Mouse (Mus musculus) frontal cortex, adult 2 months (tissue): ENCODE measurements around the gene Ccnb1ip1. TPM values are rescaled to one million over a fixed set of nuclear protein-coding genes. Genes with fewer than 3 reads are reported as not detected.
A peak's percentile ranks its signal among the peaks of the same experiment; 100 is the strongest.
"Not testable (repeated sequence)": the region's sequence is repeated elsewhere in the genome, so short reads cannot be mapped to it uniquely, and the experiment has no call there.

Experiments
- DNase-seq, 2 experiments: peaks; one replicate each; pipeline ENCODE4 v3.0.0; 2022; ENCODE audit warnings: low spot score in 1 of 2; ENCODE audit errors: extremely low spot score in 1 of 2
- polyA plus RNA-seq: library from polyadenylated mRNA; depleted of rRNA; stranded (reverse); fragments of >200 nt; gene quantifications from 2 replicates; pipeline ENCODE4 v1.2.3, GENCODE M21; 2012; rRNA removed

The Ccnb1ip1 gene
- polyA plus RNA-seq: 0.06 and 0.08 TPM in 2 replicates

DNA sequence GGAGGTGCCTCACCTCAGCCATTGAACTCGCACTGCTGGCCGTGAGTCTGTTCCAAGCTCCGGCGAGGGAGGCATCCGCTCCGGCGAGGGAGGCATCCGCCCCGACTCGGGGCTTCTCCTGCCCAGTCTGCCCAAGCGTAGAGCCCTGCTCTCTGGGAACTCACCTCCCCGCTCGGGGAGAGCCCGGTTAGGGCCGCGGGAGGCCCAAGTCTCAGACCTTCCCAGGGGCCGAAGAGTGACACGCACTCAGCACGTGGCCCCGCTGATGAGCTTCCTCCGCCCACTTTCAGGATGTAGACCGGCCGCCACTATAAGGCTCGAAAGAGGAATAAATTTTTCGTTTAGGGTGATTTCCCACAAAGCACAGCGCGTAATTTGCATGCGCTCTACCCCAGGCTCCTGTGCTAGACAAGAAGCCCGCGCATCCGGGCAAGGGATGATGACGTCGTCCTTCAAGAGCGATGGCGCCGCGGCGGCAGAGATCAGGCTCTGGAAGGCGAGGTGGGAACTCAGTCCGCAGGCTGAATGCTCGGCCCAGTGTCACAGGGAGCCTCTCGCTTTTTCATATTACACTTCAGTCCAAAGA lies at the start of gene Ccnb1ip1, which contains the start of gene Parp2:
TSS of gene Ccnb1ip1 (minus strand) at position 246 of the 586 bp plus-strand sequence.
TSS of gene Parp2 (plus strand) at position 355 of the 586 bp plus-strand sequence.
- peak; percentile 97 to 100 for DNase-seq

DNA sequence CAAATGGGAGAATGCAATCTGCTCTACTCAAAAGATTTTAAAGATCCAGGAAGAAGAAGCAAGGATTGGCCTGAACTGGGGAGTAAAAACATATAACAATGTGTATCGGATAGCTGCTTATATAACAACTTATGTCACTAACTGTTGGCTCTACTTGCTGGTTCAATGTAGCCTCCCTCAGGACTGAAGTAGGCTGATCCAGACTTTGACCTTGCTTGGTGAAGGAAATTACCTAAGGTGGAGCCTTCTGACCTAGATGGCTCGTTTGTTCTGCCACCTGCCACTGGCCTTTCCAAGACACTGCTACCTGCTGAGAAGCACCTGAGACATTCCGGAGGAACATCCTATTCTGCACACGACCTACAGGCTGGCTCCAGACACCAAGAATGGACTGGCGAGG lies 48.3 kb upstream of the Ccnb1ip1 start:
- DNase-seq: no peak

GRCm38 (mm10) chr14:50837236-50837635 lies 29.7 kb upstream of the Ccnb1ip1 start:
- DNase-seq: no peak

- DNase-seq: no peak
Measured at GRCm38 (mm10) chr14:50834435-50834834, 26.9 kb upstream of the Ccnb1ip1 start.

DNA sequence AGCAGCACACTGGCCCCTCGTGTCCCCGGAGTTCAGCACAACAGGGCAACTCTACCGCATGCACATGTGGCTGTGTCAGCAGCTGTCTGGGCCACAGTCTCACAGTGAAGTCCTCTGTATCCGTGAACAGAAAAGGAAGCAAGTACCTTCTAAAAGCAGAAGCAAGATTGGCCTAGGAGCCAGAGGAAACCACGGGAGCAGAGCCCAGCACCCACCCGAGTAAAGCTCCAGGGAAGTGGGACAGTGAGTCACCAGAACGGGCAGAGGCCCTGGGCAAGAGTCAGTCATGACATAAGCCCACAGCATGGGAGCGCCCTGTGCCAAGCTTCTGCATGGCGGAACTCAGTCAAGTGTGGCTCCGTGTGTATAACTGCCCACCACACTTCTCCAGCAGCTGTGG lies 26.4 kb upstream of the Ccnb1ip1 start:
- no peak for DNase-seq

DNA sequence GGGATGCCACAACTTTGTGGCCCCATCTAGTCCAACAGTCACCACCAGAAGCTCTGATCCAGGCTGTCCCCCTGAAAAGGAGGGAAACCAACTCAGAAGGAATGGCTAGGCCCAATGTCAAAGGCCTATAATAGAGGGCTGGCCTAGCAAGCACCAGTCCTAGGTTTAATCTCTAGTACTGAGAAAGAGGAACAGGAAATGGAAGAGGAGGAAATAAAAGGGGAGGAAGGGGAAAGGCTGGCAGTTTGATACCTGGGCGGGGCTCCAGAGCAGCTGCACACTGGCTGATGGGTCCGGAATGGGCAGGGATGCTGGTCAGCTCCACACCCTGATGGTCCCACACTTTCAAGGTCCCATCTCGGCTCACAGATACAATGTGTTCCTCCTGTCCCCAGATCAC lies 22.3 kb upstream of the Ccnb1ip1 start:
- no peak for DNase-seq

- DNase-seq: peak in 1 of 2 experiments; percentile 30
Measured at GRCm38 (mm10) chr14:50826579-50826978, 19.0 kb upstream of the Ccnb1ip1 start.

- DNase-seq: no peak
Measured at GRCm38 (mm10) chr14:50824219-50824618, 16.7 kb upstream of the Ccnb1ip1 start.

DNA sequence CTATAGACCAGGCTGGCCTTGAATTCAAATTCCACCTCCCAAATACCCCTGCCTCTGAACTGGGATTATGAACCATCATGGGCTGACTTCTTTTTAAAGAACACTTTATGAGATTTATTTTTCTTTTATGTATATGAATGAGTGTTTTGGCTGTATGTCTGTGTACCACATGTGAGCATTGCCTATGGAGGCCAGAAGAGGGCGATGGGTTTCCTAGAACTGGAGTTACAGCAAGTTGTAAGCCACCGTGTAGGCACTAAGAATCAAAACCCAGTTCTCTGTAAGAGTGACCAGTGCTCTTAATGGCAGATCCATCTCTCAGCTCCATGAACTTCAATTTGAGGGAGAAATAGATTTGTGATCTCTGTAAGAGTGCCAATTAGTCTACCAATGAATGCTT lies 15.7 kb upstream of the Ccnb1ip1 start:
- no peak for DNase-seq

- no peak for DNase-seq
Measured at GRCm38 (mm10) chr14:50813060-50813459, 5.5 kb upstream of the Ccnb1ip1 start.

DNA sequence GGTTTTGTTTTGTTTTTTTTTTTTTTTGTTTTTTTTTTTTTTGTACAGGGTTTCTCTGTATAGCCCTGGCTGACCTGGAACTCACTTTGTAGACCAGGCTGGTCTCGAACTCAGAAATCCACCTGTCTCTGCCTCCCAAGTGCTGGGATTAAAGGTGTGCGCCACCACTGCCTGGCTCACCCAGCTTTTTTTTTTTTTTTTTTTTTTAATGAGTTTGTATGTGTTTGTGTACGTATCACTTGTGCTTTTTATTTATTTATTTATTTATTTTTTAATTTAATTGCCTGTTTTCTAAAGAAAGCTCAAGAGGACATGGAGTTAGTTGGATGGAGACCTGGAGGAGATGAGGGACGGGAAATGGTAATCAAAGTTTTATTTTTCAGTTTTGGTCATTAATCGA lies 1.1 kb downstream of the Ccnb1ip1 start:
- DNase-seq: not testable (repeated sequence)

- no peak for DNase-seq
Measured at GRCm38 (mm10) chr14:50804683-50805082, 2.8 kb downstream of the Ccnb1ip1 start.

DNA sequence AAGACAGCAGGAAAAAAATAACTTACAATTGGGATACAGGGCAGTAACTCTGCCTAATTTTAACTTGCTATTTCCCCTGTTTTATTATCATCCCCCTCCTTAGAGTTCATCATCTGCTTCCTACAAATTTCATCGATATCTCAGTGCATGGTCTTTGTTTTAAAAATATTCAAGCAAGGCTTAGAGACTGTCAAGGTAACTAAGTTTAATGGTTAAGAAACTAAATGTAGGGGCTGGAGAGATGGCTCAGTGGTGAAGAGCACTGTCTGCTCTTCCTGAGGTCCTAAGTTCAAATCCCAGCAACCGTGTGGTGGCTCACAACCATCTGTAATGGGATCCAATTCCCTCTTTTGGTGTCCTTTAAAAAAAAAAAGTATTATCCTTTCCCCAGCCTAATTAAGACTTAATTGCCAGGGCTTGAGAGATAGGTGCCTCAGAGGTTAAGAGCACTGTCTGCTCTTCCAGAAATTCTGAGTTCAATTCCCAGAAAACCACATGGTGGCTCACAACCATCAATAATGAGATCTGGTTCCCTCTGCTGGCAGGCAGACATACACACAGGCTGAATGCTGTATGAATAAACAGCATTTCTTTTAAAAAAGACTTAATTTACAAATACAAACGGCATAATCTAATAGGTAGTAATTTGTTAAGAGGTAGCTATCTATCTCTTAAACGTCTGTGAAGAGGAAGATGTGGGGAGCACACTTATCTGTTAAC lies 4.5 kb downstream of the Ccnb1ip1 start:
- peak in 1 of 2 experiments; percentile 30 for DNase-seq

- no peak for DNase-seq
Measured at GRCm38 (mm10) chr14:50802441-50802840, 5.1 kb downstream of the Ccnb1ip1 start.

DNA sequence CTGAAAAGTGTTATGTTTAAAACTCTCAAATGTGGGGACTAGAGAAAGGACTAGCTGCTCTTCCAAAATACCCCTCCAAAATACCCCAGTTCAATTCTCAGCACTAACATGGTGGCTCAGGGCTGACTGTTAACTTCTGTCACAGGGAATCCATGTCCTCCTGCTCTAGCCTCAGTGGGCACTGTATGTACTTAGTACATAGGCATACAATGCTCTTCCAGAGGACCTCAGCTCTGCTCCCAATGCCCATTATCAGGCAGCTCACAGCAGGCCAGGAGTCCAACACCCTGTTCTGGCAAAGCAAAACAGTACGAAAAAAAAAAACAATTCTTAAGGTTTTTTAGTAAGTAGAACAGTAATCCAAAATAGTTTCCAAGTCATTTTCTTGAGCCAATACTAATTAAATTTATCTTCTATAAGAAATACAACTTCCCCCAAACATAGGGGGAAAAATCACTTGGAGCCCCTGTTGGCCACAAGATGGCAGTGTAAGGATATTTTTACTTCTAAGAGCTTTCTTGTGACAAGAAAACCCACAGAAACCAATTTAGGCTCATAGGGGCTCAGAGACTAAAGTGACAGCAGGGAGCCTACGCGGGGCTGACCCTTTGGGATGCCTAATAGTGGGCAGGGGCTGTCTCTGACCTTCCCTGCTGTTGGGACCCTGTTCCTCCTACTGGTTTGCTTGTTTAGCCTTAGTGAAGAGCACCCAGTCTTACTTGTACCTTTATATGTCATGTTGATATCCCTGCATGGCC lies 7.9 kb downstream of the Ccnb1ip1 start:
- DNase-seq: peak in 1 of 2 experiments; percentile 78

GRCm38 (mm10) chr14:50798512-50798911 lies 9.0 kb downstream of the Ccnb1ip1 start:
- no peak for DNase-seq

GRCm38 (mm10) chr14:50796464-50796863 lies 11.1 kb downstream of the Ccnb1ip1 start:
- DNase-seq: no peak

- DNase-seq: no peak
Measured at GRCm38 (mm10) chr14:50795965-50796364, 11.6 kb downstream of the Ccnb1ip1 start.

GRCm38 (mm10) chr14:50795261-50795935 lies 12.1 kb downstream of the Ccnb1ip1 start:
- DNase-seq: no peak

DNA sequence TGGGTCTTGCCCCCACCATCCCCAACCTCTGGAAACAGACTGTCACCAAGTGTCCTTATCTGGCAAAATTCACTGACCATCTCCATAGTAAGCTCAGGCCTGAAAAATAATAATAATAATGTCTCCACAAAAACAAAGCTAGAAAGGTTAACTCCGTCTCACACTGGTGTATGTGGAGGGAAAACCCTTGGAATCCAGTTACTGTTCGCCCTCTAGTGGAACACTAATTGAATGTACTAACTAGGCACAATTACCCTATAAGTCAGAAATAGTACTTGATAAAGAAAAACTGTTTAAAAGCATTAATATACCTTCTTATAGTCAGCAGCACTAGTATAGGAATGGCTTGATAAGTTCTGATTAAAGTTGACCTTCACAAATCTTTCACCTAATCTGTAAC lies 19.4 kb downstream of the Ccnb1ip1 start:
- no peak for DNase-seq

GRCm38 (mm10) chr14:50785251-50785637 lies 22.3 kb downstream of the Ccnb1ip1 start, which contains the start of gene Ttc5:
Gene Ttc5, minus strand, starts transcription at chr14:50785519.
- DNase-seq: peak; percentile 65 to 95
